Mouse (Mus musculus) liver, adult (tissue): Measurements from ENCODE around the gene Zfp740.

ENCODE experiments used
- GATA4 ChIP-seq: IDR thresholded peaks from 2 replicates; pipeline ENCODE4 v1.6.1; 2014; ENCODE audit warnings: mild to moderate bottlenecking, low read length; ENCODE audit not compliant: insufficient replicate concordance

Zfp740 gene

DNA sequence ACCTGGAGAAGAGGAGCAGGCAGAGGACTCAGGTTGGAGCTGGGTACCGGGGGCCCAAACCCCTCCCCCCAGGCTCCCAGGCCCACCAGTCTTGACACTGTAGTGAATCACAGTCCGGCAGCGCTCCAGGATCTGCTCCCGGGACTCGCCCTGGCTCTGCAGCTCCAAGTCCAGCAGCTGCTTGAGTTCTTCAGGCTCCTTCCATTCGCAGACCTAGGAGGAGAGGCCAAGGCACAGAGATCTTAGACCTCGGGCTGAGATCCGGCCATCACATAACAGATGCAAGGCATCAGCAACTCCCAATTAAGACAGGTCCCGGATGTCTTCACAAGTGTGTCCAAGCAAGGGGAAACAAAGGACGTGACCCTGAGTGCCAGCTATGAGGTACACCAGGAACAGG is 15.0 kb upstream of the Zfp740 start:
- no peak for TF ChIP-seq GATA4

DNA sequence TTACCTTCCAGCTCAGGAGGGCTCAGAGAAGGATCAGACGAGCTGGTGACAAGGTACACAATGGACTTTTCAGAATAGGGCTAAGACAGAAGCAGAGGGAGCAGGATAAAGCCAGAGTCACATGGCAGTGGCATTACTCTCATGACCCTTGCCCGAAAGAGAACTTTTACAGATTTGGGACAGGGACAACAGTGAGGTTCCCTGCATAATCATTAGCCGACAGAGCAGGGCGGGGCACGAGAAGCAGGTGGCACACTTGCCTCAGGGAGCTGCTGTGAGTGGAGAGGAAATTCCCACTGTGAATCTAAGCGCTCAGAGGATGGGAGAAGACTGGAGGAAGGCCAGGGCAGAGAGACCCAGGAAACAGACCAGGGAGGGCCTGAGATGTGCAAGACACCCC is 14.2 kb upstream of the Zfp740 start:
- TF ChIP-seq GATA4 = no peak

DNA sequence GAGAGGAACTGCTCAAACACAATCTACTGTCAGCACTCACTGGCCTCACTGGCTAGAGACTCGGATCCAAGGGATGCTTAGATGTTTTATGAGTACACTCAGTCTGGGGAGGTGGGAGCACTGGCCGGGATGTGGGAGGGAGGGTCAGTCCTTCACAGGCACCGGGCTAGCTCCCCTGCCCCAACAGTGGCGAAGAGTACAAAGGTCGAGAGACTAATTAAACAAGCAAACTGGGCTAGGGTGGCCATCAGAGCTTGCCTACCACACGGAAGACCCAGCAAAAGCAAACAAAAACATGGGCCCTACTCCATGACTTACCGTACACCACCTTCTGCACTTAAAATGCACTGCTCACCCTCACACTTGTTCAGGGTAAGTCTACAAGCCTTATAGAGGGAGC is 11.3 kb upstream of the Zfp740 start:
- TF ChIP-seq GATA4 = no peak

DNA sequence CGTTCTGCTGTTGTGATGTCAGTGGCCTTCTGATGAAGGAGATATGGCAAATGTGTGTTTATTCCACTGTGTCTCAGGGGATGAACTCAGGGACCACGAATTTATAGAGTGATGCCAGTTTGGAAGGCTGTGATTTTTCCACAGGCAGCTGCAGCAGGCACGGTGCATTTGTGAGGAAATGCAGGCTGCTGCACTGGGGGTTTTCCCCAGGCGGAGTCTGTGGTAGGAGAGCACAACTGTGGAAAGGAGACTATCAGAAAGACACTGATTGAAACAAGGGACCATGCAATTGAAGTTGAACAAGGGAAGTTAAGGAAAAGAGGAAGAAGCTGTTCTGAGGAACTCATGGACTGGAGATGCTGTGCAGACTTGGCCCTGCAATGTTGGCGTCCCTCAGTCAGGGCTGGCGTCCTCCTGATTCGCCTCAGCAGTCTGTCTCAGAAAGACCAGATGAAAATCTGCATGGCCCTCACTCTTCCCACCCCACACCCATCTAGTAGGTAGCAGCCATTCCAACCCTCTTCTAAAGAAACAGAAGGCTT is 10.7 kb upstream of the Zfp740 start:
- TF ChIP-seq GATA4 = no peak

DNA sequence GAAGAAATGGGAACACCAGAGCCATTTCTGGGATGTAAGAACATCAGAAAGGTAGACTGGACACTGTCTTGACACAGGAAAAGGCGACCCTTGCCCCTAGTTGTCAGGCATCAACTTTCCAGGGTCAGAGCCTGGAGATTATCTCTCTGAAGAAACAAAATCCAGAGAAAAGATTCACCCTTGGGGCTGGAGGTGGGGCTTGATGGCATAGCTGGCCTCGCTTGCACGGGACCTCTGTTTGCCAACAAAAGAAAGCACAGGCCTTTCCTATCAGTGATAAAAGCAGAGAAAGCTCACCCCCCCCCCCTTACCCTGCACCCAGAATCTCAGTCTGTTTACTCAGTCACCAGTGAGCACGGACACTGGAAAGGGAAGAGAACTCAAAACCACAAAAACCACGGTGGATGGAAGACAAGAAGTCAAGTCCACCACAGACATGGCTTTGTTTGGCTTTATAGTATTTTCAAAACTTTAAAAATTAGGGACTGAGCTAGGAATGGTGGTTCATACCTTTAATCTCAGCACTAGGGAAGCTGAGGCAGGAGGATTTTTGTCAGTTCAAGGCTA is 10.1 kb upstream of the Zfp740 start:
- TF ChIP-seq GATA4 = no peak

DNA sequence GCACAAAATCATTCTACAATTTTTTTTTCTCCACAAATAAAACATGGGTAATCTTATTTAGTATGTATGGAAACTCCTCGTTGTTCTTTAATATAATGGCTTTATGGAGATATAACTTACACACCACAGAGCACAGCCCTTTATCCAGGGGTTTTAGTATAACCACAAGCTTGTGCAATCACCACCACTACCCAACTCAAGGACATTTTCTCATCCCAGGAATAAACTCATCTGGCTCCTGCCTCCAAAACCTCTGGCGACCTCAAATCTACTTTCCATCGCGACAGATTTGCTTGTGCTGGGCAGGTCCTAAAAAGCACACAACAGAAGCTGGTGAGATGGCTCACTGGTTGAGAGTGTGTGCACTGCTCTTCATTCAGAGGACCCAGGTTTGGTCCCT is 9.4 kb upstream of the Zfp740 start:
- TF ChIP-seq GATA4 = no peak

DNA sequence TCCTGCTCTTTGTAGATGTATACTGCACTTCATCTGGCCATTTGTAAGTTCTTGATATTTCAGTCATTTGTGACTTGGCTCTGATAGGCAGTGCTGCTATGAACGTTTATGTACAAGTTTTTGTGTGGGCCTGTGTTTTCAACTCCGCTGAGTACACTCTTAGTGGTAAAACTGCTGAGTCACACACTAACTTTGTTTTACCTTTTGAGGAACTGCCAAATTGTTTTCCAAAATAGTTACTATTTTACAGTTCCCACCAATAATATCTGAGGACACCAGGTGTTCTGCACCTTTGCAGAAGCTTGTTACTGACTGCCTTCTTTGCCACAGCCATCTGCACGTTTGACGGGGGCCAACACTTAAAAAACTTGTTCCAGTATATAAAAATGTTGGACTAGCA is 8.6 kb upstream of the Zfp740 start:
- TF ChIP-seq GATA4 = no peak

DNA sequence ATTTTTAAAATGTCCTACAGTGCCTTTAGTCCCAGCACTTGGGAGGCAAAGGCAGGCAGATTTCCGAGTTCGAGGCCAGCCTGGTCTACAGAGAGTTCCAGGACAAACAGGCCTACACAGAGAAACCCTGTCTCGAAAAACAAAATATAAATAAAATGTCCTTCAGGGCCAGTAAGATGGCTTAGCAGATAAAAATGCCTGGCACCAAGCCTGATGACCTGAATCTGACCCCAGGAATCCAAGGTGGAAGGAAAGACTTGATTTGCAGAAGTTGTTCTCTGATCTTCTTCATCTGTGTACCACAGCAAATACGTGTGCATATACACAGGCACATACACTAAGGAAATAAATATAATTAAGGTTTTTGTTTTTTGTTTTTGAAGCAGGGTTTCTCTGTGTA is 7.7 kb upstream of the Zfp740 start:
- no peak for TF ChIP-seq GATA4

DNA sequence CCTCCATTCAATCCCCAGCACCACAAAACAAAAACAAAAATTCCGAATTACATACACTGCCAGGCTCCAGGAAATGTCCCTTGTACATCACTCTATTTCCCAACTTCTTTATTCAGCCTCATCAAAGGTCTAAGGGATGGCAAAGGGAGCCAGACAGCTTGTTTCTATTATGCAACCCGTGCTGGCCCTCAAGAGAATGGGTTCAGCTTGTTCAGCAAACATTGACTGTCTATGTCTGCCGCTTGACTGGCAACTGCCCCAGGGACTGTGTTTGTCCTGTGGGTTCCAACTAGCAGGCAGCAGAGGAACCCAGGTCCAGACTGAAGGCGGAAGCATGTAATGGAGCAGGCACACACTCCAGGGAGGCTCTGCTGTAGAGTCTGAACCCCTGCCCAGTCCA is 4.2 kb upstream of the Zfp740 start:
- no peak for TF ChIP-seq GATA4

DNA sequence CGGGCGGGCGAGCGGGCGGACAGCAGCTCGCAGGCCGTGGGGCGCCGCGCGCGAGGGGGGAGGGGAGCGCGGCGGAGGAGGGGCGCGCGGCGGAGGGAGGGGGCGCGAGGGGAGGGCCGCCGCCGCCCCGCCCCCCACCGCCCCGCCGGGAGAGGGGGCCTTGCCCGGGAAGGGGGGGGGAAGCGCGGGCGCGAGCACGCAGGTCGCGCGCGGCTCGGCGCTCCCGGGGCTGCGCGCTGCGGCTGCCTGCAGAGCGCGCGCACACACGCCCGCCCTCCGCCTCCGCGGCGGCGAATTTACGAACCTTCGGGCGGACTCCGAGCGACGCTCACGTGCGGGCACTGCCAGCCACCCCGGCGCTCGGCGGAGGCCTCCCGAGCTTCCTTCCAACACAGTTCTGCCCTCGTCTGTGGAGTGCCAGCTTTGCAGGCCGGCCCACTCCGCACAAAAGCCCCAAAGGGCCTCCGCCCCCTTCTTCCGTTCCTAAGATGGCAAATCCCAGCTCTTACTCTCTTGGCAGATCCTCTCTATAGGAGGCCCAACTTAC is 859 bp downstream of the Zfp740 start:
- TF ChIP-seq GATA4 = no peak

DNA sequence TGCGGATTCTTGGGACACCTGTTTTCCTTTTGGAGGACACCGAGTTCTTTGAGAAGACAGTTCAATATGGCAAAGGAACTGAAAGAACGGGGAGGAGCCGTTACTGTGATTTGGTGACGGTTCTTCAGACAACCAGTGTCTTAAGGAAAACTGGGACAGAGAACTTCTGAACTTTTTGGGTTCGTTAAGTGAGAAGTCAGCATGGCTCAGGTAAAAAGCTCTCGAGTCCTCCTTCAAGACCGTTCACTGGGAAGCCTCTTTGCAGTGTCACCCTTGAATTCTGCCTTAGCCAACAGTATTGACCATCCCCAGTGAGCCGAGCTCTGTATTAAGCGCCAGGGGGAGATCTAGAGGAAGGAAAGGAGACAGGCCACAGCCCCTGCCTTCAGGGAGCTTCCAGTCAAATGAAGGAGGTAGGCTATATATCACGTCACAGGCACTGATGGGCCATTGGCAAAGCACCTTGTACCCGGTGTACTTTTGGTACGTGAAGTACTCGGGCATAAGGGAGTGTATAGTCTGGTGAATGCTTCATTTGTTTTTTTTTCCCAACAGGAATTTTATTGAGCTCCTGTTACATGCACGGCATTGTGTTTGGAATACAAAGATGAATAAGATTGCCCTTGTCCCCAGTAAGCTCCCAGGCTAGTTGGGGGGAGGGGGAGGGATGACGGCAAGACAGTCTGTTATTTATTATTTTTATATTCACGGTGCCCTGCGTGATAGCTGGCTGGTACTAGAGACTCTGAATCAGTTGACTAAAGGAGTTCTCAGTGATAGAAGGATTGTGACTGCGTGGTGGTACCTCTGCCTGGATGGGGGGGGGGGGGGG is 1.8 kb downstream of the Zfp740 start, which contains the start of gene Csad:
TSS of gene Csad (minus strand) at position 51 of the 832 bp plus-strand sequence.
- no peak for TF ChIP-seq GATA4

DNA sequence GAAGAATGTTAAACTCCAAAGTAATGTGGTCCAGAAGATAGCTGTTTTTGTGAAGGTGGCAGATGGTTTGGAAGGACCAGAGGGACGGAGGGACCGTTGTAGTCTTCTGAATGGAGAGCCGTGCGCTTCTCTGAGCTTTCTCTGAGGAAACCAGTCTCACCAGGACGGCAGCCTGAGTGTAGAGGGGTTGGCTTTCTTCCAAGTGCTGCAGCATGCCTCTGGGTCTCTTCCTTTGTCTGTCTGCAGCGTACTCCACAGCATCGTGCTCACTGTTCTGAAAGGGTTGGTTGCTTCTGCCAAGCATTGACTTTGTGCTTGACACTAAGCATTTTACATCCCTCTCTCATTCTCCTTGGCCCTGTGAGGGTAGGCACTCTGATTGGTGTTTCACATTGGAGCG is 2.7 kb downstream of the Zfp740 start:
- TF ChIP-seq GATA4 = no peak

DNA sequence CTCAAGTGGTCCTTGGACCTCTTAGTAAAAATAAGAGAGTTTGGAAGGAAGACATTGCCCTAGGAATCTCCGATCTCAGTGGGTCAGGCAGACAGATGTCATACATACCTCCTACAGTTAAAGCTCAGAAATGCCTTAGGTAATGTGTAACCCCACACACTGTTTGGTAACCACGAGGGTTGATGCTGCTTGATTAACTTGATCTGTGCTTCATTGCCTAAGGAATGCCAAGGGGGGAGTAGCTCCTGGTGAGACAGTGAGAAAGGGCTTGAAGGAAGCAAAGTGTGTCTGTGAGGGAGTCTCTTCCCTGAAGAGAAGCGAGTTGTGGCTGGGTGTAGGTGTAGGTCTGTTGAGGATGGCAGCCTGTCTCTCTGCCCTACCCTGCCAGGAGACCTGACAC is 4.3 kb downstream of the Zfp740 start:
- TF ChIP-seq GATA4 = no peak

DNA sequence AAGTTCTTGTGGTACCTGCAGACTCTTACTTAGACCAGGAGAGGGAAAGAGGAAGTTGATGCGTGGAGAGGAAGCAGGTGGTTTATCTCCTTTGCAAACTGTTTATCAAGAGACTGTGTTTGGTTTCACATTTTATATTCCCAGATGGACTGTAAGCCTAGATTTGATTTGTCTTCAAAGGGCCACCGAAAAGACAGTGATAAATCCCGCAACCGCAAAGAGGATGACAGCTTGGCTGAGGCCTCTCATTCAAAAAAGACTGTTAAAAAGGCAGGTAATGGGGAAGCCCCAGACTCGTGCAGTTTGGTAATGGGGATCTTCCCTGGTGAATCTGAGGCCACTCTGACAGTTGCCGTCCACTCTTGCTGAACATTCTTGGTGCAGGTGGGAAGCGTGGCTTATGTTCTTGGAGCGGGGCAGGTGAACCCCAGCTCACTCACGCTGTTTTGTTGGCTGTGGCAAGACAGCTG is 5.1 kb downstream of the Zfp740 start:
- no peak for TF ChIP-seq GATA4

DNA sequence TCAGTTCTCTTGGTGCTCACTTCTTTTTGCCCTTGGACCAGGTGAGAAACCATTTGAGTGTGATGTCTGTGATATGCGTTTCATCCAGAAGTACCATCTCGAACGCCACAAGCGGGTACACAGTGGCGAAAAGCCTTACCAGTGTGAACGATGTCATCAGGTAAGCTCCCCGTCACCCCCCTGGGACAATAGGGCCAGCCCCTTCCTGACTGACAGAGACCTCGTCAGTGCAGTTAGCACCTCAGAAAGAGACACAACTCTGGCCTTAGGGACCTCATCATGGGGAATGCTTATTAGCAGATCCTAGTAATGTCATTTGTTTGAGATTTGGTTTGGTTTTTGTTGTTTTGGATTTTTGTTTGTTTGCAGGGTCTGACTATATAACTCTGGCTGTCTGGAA is 6.1 kb downstream of the Zfp740 start:
- no peak for TF ChIP-seq GATA4

DNA sequence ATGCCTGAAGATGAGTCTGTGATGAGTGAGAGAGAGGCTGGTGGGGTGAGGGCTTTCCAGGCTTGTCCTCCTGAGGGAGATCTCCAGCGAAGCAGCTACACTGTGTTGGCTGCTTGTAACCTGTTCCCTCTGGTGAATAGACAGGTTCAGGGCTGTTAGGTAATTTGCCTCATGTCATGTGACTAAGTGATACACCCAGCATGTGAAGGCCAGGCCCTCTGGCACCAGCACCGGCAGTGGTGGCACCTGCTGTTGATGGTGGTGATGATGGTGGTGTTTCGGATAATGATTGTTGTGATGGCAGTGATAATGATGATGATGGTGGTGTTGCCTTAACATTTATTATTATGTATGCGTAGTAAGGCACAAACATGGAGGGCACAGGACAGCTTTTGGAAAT is 7.8 kb downstream of the Zfp740 start:
- no peak for TF ChIP-seq GATA4
